Mouse (Mus musculus) heart, embryonic 10.5 days (tissue): ENCODE results near the gene Prss16. TPM values are rescaled to one million over a fixed set of nuclear protein-coding genes. Genes with fewer than 3 reads are reported as not detected.
A peak's percentile ranks its signal among the peaks of the same experiment; 100 is the strongest.
"Not testable (repeated sequence)": the region's sequence is repeated elsewhere in the genome, so short reads cannot be mapped to it uniquely, and the experiment has no call there.

Experiments used
- DNase-seq: peaks from one replicate; pipeline ENCODE4 v3.0.0-alpha.2; 2017; ENCODE audit warnings: low spot score
- H3K27ac ChIP-seq: fragments of 300-500 bp; sonication (generic); 2 replicates; pipeline ENCODE4 v1.5.1; 2016; ENCODE audit warnings: mild to moderate bottlenecking
- H3K27me3 ChIP-seq: fragments of 300-500 bp; sonication (generic); 2 replicates; pipeline ENCODE4 v1.6.1; 2016; ENCODE audit warnings: mild to moderate bottlenecking; ENCODE audit not compliant: poor library complexity, insufficient read depth, severe bottlenecking
- H3K36me3 ChIP-seq: fragments of 300-500 bp; sonication (generic); 2 replicates; pipeline ENCODE4 v1.6.1; 2016; ENCODE audit warnings: mild to moderate bottlenecking, moderate library complexity
- H3K4me1 ChIP-seq: fragments of 300-500 bp; sonication (generic); 2 replicates; pipeline ENCODE4 v1.6.1; 2016; ENCODE audit warnings: mild to moderate bottlenecking
- H3K4me3 ChIP-seq: fragments of 300-500 bp; sonication (generic); 2 replicates; pipeline ENCODE4 v1.5.1; 2016; ENCODE audit warnings: mild to moderate bottlenecking, moderate library complexity
- H3K9me3 ChIP-seq: fragments of 300-500 bp; sonication (generic); 2 replicates; pipeline ENCODE4 v1.6.1; 2016; ENCODE audit warnings: mild to moderate bottlenecking, moderate library complexity
- WGBS: fragments of 180-500 bp; shearing (Covaris S2); methylation state at CpG from one replicate; pipeline ENCODE4 v1.1.7; 2016; 5-methylcytosine and 5-hydroxymethylcytosine counted together
- polyA plus RNA-seq: library from polyadenylated mRNA; unstranded; fragments of >200 nt; fragmentation: Nextera tagmentation; extraction: Ambion mirVana; gene quantifications from 2 replicates; pipeline ENCODE4 v1.2.1, GENCODE M21; 2016

The Prss16 gene
- polyA plus RNA-seq = 0.30 and 0.33 TPM in 2 replicates

DNA sequence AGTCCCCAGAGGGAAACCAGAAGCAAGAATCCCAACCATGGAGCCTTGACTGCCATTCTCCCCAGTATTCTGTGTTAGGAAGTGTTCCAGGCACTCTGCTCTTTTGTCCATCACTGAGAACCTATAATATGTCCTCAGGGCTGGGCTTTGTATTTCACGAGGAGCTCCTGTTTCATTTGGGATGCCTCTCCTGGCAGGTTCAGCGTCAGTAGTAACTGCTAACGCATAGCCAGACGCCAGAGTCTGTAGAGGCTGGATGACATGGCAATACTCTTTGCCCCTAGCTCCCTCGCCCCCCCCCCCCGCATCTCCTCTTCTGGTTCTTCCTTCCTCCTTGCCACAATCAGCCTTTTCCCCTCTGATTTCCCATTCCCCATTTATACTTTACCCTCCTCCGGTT is at the start of gene Prss16:
Prss16 (minus strand) TSS at position 101 of the 400 bp plus-strand sequence.
- WGBS = 30% methylated on average over 7 of the region's 7 CpGs
- H3K27ac ChIP-seq = no peak within 1 kb of the TSS
- peaks cover 96% of the 10 kb centered on the region for H3K27me3 ChIP-seq
- no peaks in the 10 kb centered on the region for H3K9me3 ChIP-seq
- peaks cover 27% of the 10 kb centered on the region for H3K4me1 ChIP-seq
- DNase-seq = no peak
- no peak within 1 kb of the TSS for H3K4me3 ChIP-seq
- H3K36me3 ChIP-seq = no peaks in the 10 kb centered on the region

DNA sequence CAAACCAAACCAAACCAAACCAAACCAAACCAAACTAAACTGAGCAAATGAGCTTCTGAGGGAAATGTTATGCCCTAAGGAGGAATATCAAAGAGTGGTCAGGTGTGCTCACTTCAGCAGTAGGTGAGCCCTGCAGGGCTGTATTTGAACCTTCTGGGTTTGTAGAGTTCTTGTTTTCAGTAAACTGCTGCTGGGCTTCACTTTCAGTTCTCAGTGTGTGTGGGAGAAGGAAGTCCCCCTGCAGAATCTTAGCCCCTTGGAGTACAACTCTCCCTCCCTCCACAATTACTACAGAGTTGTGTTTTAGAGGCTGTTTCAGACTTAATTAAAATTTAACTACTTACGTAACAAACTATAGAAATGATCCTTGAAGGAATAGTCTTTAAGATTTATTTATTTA is 44.2 kb upstream of the Prss16 start:
- no peak overlapping the region for H3K4me3 ChIP-seq
- DNase-seq = no peak
- no peaks in the 10 kb centered on the region for H3K36me3 ChIP-seq
- 94% methylated on average over 1 of the region's 1 CpGs for WGBS
- no peak overlapping the region for H3K27ac ChIP-seq
- no peaks in the 10 kb centered on the region for H3K9me3 ChIP-seq
- H3K4me1 ChIP-seq = no peaks in the 10 kb centered on the region
- no peaks in the 10 kb centered on the region for H3K27me3 ChIP-seq

GRCm38 (mm10) chr13:22051523-22051859 is 41.9 kb upstream of the Prss16 start:
- Histone ChIP-seq H3K4me3 (peak overlapping the region; percentile 64), H3K36me3 (no peaks in the 10 kb centered on the region), H3K9me3 (no peaks in the 10 kb centered on the region), H3K27ac (peak overlapping the region; percentile 87), H3K4me1 (no peaks in the 10 kb centered on the region), H3K27me3 (no peaks in the 10 kb centered on the region)
- 13% methylated on average over 5 of the region's 5 CpGs for WGBS
- DNase-seq = no peak

DNA sequence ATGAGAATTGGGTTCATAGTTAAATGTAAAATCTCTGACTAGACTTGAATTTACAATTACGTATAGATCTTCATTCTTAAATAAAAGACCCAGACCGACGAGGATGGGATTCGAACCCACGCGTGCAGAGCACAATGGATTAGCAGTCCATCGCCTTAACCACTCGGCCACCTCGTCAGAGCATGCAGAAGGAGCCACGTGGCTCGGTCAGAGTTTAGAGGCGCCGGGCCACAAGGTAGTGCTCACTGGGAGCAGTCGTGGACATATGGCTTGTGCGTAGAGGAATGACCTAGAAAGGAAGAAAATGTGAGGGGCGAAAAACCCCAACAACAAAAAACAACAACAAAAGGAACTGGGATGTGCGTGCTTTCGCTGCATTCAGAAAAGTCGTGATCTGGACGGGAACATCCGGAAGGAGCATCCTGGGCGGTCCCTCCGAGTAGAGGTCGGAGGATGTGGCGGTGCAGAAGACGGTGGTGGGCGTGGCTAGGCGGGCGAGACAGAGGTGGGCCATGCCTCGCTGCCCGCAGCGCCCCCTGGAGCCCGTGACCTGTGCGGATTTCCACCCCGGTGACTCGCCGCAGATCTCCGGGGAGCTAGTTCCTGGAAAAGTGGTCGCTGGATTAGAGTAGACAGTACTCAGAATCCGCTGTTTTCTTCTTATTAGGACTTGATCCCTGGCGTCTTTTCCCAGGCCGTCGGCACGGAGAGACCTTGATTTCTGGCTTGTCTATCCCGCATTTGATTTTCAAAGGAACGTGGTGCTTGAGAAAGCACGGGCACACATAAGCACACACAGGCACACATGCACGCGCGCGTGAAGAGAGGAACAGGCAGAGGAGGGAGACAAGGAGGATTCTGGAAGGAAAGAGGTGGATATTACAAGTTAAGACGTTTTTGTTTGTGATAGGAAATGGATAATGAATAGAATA is 41.3 kb upstream of the Prss16 start:
- H3K27ac ChIP-seq = peak overlapping the region; percentile 87
- H3K4me3 ChIP-seq = peak overlapping the region; percentile 64
- peak; percentile 97 for DNase-seq
- no peaks in the 10 kb centered on the region for H3K27me3 ChIP-seq
- under 1% methylated on average over 52 of the region's 52 CpGs for WGBS
- no peaks in the 10 kb centered on the region for H3K36me3 ChIP-seq
- no peaks in the 10 kb centered on the region for H3K4me1 ChIP-seq
- no peaks in the 10 kb centered on the region for H3K9me3 ChIP-seq

DNA sequence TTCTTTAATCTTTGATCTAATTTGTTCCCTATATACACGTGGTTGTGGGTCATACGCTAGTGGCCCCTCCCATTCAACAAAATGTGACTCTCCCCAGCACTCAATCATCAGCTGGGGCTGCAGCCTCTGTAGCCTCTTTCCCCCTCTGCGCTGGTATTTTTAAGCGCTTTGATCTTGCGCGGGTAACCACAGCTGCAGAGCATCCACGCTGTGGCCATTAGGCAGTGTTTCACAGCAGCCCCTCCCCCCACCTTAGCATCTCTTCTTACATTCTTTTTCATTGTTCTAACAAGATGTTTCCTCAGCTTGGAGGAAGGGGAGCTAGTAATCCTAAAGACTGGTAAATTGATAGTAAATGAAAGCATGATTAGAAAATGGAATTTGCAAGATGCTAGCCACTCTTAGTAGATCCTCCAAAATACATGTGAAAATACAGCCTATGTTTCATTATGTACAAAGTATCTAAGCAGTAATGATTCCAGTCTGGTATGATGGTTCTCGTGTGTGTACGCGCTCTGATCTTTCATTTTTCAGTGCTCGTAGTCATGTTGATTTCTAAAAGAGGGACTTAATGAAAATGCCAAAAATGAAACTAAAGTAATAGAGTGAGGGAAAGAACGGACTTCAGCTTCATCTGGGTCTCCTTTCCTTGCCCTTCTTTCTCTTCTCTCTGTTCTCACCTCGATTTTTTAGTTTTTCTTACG is 40.3 kb upstream of the Prss16 start:
- peak; percentile 84 for DNase-seq
- Histone ChIP-seq H3K4me3 (peak overlapping the region; percentile 64), H3K27me3 (no peaks in the 10 kb centered on the region), H3K9me3 (no peaks in the 10 kb centered on the region), H3K36me3 (no peaks in the 10 kb centered on the region), H3K27ac (peak overlapping the region; percentile 87), H3K4me1 (no peaks in the 10 kb centered on the region)
- 2% methylated on average over 14 of the region's 14 CpGs for WGBS

- Histone ChIP-seq H3K36me3 (no peaks in the 10 kb centered on the region), H3K4me1 (0 out of 2 replicates have a peak, but pooled peaks cover 3% of the 10 kb centered on the region), H3K27me3 (no peaks in the 10 kb centered on the region), H3K9me3 (no peaks in the 10 kb centered on the region), H3K27ac (no peak overlapping the region), H3K4me3 (no peak overlapping the region)
- WGBS = 85% methylated on average over 2 of the region's 2 CpGs
- no peak for DNase-seq
These were observed 39.5 kb upstream of the Prss16 start for GRCm38 (mm10) chr13:22049041-22049440.

- Histone ChIP-seq H3K36me3 (no peaks in the 10 kb centered on the region), H3K4me1 (peaks cover 6% of the 10 kb centered on the region; the same call in 1 of the 2 replicates), H3K4me3 (no peak overlapping the region), H3K9me3 (no peaks in the 10 kb centered on the region), H3K27ac (no peak overlapping the region), H3K27me3 (no peaks in the 10 kb centered on the region)
- DNase-seq = peak; percentile 70
- WGBS = 48% methylated on average over 2 of the region's 2 CpGs
These were observed 35.8 kb upstream of the Prss16 start for GRCm38 (mm10) chr13:22045311-22045710.

- Histone ChIP-seq H3K27ac (no peak overlapping the region), H3K27me3 (no peaks in the 10 kb centered on the region), H3K4me1 (peaks cover 6% of the 10 kb centered on the region; the same call in 1 of the 2 replicates), H3K9me3 (no peaks in the 10 kb centered on the region), H3K36me3 (no peaks in the 10 kb centered on the region), H3K4me3 (0 out of 2 replicates have a peak overlapping the region, but pooled peaks have one; percentile 53)
- 90% methylated on average over 6 of the region's 6 CpGs for WGBS
- DNase-seq = peak; percentile 61
These were observed 35.1 kb upstream of the Prss16 start for GRCm38 (mm10) chr13:22044432-22045155.

- DNase-seq = peak; percentile 73
- Histone ChIP-seq H3K9me3 (no peaks in the 10 kb centered on the region), H3K27me3 (no peaks in the 10 kb centered on the region), H3K4me1 (peaks cover 6% of the 10 kb centered on the region; the same call in 1 of the 2 replicates), H3K4me3 (peak overlapping the region; percentile 53), H3K36me3 (no peaks in the 10 kb centered on the region), H3K27ac (peak overlapping the region; percentile 67; the same call in 1 of the 2 replicates)
- 3% methylated on average over 10 of the region's 14 CpGs for WGBS
These were observed 34.2 kb upstream of the Prss16 start for GRCm38 (mm10) chr13:22043503-22044431.

DNA sequence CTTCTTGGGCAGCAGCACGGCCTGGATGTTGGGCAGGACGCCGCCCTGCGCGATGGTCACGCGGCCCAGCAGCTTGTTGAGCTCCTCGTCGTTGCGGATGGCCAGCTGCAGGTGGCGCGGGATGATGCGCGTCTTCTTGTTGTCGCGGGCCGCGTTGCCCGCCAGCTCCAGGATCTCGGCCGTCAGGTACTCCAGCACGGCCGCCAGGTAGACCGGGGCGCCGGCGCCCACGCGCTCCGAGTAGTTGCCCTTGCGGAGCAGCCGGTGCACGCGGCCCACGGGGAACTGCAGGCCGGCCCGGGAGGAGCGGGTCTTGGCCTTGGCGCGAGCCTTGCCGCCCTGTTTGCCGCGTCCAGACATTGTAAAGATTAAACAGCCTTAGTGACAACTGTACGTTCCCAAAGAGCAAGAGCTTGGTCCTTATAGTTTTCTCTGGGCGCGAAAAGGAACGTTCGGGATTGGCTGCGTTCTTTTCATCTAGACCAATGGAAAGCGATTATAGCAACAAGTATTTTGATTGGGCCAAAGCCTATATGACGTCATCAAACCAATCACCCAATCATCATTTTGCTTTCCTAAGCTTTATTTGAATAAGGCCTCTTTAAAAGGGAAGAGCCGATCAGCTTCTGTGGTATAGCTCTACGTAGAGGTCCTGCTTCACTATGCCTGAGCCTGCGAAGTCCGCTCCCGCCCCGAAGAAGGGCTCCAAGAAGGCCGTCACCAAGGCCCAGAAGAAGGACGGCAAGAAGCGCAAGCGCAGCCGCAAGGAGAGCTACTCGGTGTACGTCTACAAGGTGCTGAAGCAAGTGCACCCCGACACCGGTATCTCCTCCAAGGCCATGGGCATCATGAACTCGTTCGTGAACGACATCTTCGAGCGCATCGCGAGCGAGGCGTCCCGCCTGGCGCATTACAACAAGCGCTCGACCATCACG is 33.3 kb upstream of the Prss16 start, which contains the start of the genes Hist1h2ag and Hist1h2bj:
Hist1h2ag (minus strand) TSS at position 377 of the 935 bp plus-strand sequence.
Hist1h2bj (plus strand) TSS at position 647 of the 935 bp plus-strand sequence.
- Histone ChIP-seq H3K27ac (peak within 1 kb of the TSS; percentile 87), H3K4me3 (peak within 1 kb of the TSS; percentile 53)
- H3K36me3 ChIP-seq, H3K27me3 ChIP-seq, H3K4me1 ChIP-seq, H3K9me3 ChIP-seq: not testable (repeated sequence)
- under 1% methylated on average over 52 of the region's 80 CpGs for WGBS
- DNase-seq = peak; percentile 97
